Mouse (Mus musculus) c-Kit-negative CD71-positive TER-119-positive erythroid progenitor cells, embryonic 14.5 days (primary cell): ENCODE results near the gene Pde5a.

ENCODE experiments used
- DNase-seq: peaks from one replicate; pipeline ENCODE4 v3.0.0-alpha.2; 2013; ENCODE audit warnings: low read depth, low spot score

The Pde5a gene

DNA sequence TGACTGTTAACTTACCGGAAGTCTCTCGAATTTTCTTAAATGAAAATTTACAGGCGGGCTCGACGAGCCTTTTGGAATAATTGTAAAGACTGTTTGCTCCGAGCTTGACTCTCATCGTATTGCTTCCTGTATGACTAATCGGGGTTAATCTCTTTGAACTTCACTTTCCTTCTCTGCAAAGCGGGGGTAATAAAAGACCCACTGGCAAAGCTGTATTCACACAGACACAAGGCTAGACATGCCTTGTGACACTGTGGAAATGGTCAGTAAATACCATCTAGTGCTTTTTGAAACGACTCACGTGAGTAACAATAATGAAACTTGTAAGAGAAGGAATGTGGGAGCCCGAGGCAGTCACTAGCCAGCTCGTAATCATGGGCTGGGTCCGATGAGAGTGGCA, 35.0 kb downstream of the Pde5a start:
- DNase-seq = no peak

DNA sequence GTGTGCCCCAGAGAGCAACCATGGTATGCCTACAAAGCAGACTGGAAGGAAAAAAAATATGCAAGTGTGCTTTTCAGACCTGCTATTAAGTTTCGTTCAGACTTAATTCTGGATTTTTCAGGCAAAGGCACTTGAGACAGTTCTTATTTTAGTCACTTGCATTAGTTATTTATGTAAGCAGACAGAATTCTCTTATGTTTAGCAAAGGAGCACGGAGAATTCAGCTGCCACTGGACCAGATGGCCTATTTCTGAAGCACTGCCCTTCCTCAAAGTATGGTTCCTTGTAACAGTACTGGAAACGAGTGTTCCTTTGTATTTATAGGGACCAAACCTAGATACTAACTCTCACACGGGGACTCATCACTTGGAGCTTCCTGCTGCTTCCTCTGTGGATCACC, 38.2 kb downstream of the Pde5a start:
- no peak for DNase-seq

DNA sequence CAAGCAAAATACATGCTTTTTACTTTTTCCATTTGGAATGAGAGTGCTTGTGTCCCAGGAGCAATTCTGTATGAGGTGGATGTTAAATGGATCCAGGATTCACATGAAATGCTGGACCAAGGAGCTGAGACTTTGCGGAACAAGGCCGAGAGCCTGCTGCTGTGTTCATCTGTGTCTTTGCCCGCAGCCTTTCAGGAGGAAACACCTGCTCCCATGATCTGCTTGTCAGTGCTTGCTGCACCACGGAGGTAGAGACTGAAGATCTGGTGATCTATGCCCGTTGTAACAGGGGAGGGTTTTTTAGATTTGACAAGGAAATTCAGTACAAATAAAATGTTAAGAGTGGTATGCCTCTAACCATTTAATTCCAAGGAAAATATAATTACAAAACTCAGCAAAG, 39.1 kb downstream of the Pde5a start:
- DNase-seq = no peak

DNA sequence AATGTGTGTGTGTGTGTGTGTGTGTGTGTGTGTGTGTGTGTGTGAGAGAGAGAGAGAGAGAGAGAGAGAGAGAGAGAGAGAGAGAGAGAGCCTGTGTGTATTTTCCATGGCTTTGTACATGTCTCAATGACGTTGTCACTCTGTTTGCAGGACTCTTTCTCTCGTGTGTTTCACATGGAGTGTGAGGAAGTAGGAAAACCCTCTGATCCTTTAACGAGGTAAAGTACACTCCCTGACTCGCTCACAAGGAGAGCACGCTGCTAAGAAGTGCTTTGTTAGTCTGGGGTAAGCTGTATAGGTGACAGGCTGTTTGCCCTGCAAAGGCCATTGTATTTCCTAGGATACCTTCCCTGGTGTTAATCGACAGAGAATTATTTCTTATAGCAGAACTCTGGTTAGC, 52.7 kb downstream of the Pde5a start:
- DNase-seq = no peak

DNA sequence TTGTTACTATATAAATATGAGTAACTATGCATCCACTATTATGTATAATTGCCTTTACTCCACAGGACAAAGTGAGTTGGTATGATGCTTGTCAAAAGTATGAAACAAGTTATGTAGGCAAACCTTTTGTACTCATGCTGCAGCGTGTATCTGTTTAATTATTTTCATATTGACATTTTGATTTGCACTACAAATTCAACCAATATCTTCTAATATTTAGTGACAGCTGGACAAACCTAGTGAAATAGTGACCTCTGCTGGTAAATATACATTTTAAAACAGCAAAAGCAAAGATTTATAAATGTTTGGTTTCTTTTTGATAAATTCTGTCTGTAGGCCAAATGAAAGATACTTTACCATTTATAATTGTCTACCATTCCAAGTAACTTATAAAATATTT, 55.5 kb downstream of the Pde5a start:
- DNase-seq = no peak

DNA sequence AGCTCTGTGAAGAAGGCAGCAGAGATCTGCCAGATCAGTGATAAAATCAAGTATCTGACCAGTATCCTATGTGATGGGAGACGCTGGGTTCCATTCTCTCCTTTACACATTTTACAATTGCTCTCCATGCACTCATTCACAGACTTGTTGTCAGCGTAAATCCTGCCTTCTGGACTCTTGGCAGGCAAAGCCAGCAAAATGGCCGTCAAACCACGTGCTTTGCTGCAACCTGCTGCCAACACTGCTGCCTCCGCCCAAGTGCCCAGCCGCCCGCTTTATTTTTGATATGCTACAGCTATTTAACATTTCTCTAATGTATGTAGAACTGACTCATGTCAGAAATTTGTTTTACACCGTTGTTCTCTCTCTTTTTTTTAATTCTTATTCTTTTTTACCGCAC, 59.6 kb downstream of the Pde5a start:
- no peak for DNase-seq

DNA sequence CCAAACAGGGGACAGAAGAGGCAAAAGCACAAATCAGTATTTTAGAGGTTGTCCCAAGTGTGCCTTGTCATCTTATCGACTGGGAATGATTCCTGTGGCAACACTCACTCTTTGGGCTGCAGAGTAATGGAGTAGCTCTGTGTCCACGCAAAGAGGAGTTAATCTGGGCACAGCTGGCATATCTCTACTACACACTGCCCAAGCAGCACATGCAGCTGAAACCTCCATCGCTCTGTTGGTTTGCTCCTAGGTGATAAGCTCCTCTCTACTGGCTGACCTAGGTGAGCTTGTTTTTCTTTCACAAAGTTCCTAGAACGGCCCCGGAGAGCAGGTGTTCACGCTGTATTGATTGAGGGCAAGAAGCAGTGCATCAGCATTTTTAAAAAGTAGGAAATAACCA, 60.8 kb downstream of the Pde5a start:
- no peak for DNase-seq

DNA sequence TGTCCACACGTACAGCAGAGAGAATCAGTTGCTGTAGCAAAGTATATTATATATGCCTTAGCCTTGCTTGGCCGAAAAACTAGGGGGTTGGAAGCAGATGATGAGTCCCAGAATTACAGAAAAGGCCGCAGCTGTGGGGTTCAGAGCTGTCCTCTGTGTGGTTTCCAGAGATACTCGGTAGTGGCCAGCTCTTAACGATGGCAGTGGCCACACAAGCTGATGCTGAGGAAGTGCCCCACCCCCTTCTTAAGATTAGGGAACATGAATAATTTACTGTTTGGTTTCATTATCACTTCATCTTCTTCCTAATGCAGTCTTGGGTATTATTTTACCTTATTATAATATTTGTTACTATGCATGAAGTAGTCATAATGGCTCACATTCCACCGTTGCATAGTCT, 71.3 kb downstream of the Pde5a start:
- no peak for DNase-seq

DNA sequence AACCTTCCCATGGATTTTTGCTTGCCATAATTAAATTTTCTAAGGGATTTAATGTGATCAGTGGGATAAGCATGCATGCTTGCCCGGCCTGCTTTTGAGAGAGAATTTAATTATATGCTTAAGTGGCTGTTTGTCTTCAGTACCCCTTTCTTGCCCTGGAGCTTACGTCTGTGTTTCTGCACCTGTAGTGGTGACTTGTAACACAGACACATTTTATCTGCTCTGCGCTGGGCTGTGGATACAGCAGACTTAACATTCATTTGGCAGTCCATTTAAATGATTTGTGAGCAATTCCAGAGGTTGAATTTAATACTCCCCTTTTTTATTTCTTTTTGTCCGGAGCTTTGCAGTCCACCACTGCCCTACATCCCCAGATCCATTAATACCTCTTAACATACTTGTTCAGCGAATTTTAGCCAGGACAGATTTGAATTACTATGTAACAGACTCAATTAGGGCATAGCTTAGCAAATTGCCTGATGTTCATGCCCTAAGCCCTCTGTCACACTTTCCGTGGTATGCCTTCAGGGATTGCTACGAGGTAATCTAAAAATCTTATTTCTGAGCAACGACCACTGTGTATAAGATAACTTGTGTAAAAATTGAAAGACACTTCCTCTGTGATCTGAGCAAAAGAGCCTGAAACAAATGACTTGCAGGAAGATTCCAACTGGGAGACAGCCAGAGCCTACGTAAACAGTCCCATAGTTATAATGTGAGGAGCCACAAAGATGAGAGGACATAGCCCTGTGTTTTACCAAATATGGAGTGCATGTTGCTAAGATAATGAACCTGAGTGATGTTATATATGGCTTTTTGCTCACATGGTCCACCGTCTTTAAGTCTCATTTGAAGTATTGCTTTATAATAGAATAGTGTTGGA, 72.0 kb downstream of the Pde5a start:
- no peak for DNase-seq

DNA sequence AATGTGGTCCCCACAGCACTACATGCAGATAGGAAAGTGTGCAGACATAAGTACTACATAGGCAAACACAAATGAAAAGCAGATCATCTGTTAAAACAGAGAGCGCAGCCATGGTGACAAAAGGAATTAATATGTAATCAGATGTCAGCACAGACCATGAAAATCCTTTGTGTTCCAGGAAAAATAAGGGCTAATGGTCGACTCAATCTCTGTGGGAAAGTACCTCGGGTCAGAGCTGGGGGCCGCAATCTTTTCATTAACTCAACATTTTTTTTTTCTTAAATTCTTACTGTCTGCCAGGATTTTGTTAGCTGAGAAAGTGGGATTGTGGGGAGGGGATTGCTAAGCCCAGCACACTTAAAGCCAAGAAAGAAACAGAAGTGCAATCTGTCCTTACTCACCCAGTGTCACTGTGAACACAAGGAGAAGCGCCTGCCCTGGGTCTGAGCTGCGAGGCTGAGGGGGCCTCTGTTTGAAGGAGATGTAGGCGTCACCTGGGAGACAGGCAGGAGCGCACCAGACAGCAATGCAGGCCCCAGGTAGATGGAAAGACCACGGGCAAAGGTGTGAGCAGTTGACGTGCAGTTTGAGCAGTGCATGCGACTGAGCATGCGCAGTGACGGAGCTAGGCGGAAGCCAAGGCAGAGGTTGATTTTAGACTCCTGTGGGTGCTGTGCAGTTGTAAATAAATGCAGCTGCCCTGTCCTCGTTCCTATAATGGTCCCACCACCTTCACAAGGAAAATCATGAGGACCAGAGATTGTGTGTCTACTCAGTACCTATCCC, 72.9 kb downstream of the Pde5a start:
- no peak for DNase-seq

DNA sequence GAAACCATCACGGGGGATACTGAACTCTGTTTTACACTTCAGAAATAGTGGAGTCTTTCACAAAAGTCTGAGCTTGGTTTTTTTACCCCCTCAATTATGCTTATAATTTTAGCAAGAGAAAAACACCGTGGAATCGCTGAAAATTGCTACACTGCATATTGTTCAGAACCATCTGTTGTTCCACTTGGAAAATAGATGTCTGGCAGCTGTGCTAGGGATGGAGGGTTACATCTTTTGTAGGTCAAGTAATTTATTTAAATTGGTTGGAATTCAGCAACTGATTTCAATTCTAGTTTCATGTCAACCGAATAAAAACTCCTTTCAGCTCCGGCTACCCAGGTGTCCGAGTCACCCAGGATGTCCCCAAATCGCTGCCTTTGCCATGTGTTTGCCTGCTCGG, 78.6 kb downstream of the Pde5a start:
- no peak for DNase-seq

DNA sequence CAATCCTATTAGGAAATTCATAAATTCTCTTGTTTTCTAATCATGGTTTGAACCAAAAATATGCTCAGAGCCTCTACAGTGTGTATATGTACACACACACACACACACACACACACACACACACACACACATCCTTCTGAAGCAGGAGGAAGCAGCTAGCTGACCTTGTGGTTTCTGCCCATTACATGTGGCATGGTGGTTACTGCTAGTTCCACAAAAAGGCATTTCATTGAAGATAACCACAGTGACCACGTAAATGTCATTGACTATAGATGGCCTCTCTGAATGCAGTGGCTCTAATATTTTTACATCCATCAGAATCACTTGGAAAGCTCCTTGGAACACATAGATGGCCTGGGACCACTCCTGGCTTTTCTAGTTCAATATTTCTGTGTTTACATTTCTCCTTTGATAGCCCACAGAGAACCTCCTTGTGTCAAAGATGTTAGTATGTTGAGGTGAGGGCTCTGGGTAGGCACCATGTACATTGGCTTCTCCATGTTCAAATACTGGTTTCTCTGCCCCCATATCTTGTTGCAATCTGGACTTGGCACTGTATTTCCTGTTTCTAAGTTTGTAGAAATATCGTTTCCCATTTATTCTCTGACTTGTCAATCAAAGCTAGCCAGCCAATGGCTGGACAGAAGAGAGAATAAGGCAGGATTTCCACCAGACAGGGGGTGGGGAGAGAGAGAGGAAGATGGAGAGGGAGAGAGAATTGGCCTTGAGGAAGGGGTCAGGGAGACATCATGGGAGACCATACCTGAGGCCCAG, 81.5 kb downstream of the Pde5a start:
- DNase-seq = no peak

DNA sequence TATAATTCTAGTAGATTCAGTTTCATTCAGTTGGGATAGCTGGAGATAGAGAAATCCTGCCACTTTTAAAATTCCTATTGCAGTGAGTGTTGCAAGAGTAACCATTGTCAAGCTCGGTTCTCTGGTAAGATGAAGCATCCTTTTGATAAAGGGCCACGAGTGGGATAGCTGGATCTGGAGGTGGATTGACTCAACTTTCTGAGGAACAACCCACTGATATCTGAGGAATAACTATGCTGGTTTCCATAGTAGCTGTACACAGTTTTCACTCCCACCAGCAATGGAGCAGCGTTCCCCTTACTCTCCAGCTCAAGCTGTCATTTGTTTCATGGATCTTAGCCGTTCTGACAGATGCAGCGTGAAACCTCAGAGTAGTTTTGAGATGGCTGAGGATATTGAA, 82.2 kb downstream of the Pde5a start:
- DNase-seq = no peak

DNA sequence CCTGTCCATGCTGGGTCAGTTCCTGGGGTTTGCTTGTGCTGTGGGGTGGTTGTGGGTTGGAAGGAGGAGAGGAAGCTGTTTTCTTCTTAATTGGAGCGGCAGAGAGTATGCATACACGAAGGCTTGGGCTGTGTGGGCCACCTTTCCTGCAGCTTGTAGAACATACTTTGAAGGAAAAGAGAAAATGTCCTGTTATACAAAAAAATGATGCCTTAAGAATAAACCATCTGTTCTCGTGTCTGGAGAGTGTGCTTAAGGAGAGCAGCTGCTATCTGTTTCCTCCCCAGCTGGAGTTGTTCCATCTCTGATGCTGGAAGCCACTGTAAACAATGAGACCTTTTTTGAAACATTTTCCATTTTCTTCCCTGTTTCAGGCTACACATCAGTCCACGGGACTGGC, 85.8 kb downstream of the Pde5a start:
- no peak for DNase-seq

DNA sequence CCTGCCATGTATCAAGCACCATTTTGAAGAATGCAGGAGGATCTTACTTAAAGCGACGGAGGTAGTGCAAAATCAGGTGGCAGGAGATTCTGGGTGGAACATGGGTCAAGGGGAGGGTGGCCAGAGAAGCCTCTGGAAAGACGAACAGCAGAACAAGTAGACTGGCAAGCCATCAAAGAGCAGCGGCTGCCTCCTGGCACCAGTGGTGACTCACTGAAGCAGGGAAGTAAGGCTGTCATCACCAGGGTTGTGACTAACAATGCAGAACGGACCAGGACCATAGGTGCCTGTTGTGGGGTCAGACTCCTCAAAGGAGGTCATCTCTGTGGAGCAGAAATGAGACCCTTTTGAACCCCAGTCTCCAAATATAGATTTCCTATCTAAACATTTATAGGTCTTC, 89.5 kb downstream of the Pde5a start:
- no peak for DNase-seq

DNA sequence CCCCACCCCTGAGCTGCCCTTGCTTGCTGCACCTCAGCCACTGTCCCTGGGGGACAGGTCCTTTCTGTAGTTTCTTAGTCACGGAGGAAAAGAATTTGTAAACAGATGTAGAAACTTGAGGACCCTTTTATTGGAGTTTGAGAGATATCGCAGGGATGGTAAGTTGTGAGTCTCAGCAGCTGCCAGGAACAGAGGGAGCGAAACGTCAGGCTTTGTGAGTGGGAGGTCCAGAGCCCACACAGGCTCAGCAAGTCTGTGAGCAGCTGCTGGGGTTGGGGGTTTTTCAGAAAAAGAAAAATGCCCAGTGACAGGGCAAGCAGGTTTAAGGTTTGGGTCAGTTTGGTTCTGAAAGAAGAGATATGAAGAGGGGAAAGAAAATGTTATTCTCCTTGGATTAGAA, 92.0 kb downstream of the Pde5a start:
- DNase-seq = no peak

DNA sequence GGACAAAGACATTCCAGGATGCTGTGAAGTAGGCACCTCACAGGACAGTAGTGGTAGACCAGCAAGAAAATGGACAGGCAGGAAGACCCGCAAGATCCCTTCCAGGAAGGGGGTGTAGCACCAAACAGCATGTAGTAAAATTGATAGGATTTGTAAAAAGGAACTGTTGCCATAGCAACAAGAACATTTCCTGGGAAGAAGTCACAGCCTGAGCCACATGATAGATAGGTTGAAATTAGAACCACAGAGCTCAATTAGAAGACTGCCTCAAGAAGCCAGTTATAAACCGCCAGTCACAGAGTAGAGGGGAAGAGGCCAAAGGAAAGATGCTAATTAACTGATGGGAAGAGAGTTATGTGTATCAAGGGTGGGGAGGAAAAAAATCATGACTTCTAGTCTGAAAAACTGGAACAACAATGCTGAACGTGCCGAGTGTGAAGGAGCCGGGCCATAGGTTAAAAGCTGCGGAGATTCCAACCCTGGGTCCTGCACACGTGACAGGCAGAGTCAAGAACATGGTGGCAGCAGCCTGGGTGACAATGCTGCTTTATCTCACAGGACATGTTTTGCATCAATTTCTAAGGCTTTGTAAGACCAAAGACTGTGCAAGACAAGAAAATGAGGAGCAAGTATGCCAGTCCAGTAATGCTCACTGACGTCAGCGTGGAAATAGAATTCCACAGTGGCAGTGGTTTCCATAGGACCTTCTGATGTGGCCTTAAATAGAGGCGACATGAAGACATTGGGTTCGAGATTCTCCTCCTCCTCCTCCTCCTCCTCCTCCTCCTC, 99.7 kb downstream of the Pde5a start:
- no peak for DNase-seq

DNA sequence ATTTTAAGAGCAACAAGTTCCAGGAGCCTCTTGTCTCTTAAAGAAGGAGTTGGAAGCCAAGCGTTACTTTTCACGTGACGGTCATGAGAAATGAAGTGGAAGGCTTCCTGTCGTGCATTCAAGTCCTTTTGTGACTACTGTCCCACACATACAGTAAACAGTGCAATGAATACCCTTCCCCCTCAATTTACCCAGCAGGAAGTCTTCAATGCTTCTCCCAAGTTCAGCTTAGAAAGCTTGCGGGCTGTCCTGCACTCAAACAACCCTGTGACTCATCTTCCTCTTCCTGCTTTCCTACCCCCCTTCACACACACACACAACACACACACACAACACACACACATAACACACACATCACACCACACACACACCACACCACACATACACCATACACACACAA, 105.8 kb downstream of the Pde5a start:
- DNase-seq = no peak

DNA sequence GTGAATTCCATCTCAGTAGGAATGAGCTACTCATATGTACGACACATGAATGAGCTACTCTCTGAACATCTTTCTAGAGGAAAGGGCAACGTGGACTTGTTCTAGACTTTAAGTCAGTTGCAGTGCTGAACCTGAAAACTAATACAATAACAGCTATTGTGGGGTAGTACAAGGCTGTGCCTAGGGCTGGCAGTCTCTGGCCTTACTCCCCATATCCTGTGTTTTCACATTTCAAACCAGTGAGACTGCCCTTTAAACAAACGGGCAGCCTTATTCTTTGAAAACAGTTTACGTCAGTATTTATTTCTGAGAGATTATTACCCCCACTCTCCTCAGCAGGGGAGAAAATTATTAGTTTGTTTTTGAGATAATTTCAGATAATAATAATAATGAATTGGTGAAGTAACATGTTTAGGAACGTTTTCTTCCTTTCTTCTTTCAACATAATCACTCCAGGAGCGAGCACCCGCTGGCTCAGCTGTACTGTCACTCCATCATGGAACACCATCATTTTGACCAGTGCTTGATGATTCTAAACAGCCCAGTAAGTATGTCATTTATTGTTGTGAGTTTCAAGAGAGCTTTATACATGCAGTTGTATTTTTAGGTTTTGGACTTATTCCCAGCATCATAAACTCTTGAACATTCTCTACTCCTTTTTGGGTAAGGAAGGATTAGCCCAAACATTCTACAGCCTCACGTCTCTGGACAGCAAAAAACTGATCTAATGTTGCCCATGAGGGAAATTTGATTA, 106.5 kb downstream of the Pde5a start:
- no peak for DNase-seq

DNA sequence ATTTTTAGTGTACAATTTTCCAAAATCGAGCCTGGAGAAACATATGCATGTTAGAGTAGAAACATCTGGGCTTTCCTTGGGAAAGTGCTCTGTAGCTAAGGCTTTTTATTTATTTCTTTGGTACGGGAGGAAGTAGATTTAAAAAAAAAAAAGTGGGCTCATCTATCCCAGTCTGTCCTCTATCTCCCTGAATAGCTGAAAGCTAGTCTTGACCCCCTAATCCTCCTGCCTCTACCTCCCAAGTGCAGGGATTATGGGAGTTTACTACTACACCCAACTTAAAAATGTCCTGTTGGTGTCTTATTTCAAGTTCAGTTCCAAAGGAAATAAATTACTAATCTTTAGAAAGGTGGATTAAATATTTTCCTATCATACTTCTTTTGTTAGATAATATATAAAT, 108.9 kb downstream of the Pde5a start:
- no peak for DNase-seq
